Mouse (Mus musculus) megakaryocyte, embryonic 14.5 days (primary cell): ENCODE measurements around the gene Trim14.

Source experiments
- FLI1 ChIP-seq: IDR thresholded peaks from 2 replicates; pipeline ENCODE4 v1.6.1; 2012; ENCODE audit warnings: low read length, inconsistent platforms, mixed read lengths
- GATA1 ChIP-seq: IDR thresholded peaks from 3 replicates; pipeline ENCODE4 v1.6.1; 2012; ENCODE audit warnings: mixed read lengths, low read length, inconsistent platforms, borderline replicate concordance

GRCm38 (mm10) chr4:46506801-46507610 lies 28.9 kb downstream of the Trim14 start:
- TF ChIP-seq GATA1 (no peak), FLI1 (no peak)
